Mouse (Mus musculus) adrenal gland, adult 2 months (tissue): ENCODE data around the gene Aebp2. TPM values are rescaled to one million over a fixed set of nuclear protein-coding genes. Genes with fewer than 3 reads are reported as not detected.

Experiments
- DNase-seq: peaks from one replicate; pipeline ENCODE4 v3.0.0; 2021
- polyA plus RNA-seq: library from polyadenylated mRNA; depleted of rRNA; stranded (reverse); fragments of >200 nt; gene quantifications from 2 replicates; pipeline ENCODE4 v1.2.3, GENCODE M21; 2012
- total RNA-seq, 2 experiments: library from RNA; stranded (reverse); gene quantifications; 2 replicates each; pipeline ENCODE4 v1.2.3; 2021

The Aebp2 gene
- total and polyA plus RNA-seq, 3 experiments: 18.9 to 45.9 (median 40.5) TPM

DNA sequence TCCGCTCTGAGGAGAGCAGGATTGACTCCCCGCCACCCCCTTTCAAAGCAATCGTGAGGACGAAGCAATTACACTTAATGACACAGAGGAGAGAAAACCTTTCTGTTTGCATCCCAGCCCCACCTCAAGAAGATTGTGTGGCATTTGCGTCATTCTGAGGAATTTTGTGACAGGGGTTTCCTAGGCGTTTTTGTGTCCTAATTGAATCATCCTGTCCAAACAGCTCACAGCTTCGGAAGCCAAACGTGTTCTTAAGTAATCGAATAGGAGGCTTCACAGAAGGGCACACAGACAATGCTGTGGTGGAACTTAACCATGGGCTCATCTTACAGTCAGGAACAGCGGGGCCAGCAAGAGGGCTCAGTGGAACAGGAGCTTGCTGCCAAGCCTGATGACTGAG, 15.9 kb upstream of the Aebp2 start:
- no peak for DNase-seq

DNA sequence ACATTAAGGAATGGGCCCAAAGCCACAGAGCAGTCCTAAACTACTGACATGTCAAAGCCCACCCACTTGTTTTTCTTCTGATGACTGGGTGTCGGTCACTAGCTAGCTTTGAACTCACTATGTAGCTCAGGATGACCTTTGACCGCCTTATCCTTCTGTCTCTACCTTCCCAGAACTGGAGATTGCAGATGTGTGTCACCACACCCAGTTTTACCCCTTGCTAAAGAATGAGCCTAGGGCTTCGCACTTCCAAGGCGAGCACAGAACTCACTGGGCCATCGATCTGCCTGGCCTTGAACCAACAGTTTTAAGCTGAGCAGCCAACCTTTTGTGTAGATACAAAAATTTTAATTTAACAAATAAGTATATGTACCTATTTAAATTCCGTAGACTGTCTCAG, 13.8 kb upstream of the Aebp2 start:
- no peak for DNase-seq

DNA sequence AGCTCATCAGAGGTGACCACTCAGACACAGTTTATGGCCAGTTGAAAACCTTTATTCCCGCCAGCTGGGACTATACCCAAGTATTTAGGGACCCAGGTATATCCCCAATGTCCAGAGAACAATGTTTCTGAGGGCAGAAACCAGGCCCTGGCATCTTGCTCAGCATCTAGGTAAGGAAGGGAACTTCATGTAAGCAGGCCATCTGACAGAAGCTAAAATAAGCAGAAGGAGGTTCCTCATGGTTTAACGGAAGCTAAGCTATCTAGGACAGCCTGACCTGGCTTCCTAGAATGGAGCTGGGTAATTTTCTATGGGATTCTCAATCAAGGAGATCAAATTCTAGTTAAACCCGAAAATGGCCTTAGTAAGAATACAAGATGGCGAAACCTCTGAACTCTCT, 12.9 kb upstream of the Aebp2 start:
- DNase-seq: no peak

DNA sequence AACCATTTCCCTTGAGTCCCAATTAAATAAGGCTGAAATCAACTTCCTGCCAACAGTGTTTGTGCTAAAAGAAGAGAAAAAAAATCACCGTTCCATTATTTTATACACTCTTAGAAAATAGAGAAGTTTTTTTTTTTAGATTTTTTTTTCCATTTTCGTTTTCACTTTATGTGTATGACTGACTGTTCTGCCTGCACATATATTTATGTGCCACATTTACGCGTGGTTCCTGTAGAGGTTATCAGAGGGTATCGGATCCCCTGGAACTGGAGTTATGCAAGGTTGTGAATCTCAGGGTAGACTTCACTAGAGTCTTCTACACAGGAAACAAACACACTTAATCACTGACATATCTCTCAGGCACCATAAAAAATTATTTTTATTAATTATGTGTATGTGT, 12.3 kb upstream of the Aebp2 start:
- no peak for DNase-seq

DNA sequence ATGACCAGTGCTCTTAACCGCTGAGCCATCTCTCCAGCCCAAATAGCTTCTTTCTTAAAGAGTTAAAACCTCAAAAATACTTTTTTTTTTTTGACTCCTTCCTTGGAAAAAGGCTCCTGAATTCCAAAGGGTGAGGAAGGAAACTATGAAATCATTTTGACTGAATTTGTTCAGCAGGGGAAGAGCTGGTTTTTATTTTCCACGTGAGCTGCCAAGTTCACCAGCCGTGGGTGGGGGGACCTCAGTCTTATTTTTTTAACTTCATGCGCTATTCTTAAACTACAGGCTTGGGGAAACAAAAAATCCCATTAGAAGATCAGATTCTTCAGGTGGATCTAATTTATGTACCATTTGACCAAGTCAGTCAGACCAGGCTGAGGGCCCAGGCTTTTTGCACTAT, 11.2 kb upstream of the Aebp2 start:
- DNase-seq: no peak

DNA sequence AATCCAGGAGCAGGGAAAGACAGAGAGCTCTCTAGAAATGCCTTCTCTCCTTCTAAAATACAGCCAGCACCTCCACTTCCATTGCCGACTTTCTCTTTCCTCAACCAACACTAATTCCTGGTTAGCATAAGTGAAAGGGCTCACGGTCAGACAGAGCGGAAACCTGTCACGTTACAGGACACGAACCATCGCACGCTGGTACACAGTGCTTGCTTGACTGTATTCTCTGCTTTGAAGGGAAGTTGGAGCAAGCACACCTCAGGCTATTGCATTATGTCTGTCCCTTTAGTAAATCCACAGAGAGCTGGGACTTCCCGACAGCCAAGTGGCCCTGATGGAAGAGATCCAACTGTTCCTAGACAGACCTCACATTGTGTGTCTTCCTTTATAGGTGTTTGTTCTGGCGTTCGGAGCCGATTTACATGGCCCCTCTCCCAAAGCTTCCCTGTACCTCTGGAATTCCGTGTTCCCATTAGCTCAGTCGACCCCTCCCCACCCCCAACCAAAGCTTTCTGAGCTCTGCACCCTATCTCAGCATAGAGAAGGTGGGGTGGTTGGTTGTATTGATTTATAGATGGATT, 10.5 kb upstream of the Aebp2 start:
- DNase-seq: no peak

DNA sequence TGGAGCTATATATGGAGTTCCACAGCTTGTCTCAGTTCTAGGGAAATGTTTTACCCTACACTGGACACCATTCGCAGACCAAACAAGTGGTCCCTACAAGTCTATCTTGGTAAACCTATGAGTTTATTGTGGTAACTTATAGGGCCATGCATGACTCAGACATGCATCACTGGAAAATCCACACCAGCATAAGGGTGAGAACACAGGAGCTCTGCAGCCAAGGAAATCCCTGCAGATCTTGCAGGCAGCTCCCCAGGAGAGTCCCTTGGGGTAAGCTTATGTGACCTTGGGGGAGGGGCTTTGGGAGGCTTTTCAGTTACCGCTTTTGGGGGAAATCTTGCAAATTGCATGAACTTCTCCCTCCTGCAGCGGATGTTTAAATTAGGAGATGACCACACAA, 8.6 kb upstream of the Aebp2 start:
- DNase-seq: no peak

DNA sequence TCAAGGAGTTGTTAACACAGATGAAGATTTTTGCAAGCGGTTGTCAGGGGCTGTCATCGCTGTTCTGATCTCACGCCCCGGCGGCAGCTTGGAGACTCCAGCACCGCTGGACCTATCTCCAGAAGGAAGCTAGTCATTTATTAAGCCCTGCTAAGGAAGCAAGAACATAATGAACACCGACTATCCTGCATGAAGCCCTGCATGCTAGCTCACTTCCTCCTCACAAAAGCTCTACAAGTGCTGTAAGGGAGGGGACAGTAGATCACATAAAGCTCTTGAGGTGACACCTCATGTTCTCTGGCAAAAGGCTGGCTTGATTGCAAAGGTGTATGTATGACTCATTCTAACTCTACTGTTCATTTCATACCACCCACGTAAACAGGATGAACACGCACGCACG, 7.8 kb upstream of the Aebp2 start:
- DNase-seq: no peak

DNA sequence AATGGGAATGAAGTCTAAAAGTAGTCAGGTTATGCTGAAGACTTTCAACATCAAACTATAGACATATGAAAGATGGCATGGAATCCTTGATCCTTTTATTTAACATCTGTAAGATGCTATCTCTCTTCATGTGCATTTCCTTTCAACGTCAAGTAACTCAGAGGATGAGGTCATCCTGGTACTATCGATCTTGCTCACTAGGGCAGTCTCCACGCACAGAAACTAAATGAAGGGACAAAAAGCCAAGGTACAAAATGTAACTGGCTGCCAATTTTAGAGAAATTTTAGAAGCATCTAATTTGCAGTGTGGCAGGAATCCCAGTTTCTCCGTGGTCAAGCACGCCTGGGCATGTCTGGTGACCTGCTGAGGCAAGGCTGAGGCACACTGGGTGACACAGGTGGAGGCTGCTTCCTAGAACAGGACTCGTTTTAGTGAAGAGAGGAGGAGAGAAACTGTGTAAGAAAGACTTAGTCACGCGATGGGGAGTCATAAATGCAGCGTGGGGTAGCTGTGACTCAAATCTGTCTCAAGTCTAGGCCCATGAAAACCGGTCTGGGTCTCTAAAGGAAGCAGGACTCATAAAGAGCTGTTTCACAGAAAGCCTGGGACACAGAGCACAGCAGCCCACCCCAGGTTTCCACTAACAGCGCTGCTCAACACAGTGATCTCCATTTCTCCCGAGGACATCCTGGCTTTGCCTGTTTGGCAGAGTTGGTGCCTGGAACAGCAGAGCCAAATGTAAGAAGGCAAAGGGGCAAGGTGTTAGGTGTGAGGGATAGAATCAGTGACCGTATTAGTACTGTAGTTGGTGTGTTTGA, 1.7 kb upstream of the Aebp2 start:
- DNase-seq: no peak

DNA sequence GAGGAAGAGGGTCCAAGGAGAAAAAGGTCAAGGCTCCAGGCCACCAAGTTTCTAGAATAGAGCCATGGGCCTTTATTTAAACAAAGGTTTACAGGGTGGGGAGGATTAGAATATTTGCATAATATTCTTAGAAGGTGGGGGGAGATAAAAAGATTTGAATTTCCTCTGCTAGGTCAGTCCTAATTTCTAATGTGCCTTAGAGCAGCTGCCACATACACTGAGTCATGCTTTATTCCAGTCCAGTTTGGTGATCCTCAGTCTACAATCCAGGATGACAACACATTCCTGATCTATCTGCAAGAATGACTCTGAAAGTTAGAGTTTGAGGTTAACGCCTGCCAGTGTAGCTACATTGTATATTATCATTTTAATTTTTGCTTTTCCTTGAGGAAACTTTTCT, 841 bp upstream of the Aebp2 start:
- DNase-seq: no peak

DNA sequence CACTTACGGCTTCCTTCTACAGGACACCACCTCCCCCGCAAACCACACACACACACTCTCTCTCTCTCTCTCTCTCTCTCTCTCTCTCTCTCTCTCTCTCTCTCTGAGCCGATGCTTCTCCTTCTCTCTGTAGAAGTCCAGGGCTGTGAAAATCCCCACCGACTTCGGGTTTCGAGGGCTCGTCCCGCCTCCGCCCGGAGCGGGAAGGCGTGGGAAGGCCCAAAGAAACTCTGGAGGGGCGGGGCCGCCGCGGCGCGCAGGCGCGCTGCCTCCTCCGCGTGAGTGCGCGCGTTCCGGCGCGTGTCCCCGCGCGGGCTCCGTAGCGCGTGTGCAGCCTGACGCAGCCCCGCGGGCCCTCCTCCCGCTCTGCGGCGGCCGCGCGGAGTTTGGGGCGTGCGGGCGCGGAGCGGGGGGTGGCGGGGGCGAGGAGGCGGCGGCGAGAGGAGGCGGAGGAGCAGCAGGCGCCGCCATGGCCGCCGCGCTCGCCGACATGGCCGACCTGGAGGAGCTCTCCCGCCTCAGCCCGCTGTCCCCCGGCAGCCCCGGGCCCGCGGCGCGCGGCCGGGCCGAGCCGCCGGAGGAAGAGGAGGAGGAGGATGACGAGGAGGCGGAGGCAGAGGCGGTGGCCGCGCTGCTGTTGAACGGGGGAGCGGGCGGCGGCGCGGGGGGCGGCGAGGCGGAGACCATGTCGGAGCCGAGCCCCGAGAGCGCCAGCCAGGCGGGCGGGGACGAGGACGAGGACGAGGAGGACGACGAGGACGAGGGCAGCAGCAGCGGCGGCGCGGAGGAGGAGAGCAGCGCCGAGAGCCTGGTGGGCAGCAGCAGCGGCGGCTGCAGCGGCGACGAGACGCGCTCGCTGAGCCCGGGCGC, 998 bp downstream of the Aebp2 start:
- peak; percentile 97 for DNase-seq

DNA sequence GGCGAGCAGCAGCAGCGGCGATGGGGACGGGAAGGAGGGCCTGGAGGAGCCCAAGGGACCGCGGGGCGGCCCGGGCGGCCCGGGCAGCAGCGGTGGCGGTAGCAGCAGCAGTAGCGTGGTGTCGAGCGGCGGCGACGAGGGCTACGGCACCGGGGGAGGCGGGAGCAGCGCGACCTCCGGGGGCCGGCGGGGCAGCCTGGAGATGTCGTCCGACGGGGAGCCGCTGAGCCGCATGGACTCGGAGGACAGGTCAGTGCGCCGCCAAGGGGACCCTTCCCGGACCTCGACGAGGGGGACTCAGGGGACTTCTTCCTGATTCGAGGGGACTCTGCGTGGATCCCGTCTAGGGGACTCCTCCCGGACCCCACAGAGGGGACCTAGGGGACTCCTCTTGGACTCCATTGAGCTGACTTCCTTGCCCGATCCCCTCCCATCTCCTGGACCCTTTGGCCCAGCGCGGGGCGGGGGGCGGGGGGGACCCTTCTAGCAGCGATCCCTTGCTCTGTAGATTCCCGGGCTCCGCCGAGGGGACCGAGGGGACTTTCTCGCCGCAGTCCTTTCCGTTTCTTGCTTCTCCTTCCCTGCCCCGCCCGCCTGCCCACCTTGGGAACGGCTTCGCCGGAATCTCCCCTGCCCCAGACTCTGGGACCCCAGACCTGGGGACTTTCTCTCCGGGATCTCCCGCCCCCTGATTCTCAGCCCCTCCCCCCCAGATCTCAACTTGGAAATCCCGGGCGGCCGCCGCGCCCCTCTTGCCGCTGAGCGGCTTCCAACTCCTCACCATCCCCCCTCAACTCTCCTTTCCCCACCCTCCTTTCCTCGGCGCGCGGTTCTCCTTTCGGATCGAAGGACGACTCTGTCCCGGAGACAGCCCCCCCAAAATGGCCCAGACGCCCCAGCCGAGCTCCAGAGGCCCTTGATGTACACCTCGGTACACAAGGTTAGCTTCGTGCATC, 1.9 kb downstream of the Aebp2 start:
- DNase-seq: peak; percentile 47

DNA sequence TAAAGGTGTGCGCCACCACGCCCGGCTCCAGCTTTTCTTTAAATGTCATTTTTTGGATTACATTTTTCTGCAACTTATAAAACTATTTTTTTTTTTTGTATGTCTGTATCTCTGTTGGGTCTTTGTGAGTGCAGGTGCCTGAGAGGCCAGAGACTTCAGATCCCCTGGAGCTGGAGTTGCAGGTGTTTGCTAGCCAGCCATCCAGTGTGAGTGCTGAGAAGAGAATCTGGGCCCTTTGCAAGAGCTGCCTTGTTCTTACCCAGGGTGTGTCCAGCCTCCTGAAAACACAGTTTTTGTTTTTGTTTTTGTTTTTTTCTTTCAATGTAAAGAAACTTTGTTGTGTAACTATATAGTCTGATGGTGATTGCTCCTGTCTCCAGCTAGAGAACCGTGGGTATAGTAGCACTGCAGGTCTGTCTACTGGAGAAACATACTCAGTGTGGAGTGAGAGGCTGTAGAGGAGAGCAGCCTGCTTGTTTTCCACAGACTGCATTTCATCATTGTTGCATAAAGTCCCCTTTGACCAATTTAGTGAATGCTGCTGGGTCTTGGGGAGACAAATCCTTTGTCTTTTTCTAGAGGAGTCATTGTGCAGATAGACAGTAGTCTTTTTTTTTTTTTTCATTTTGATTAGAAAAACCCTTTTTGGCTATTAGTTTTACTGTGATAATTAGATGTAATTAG, 6.9 kb downstream of the Aebp2 start:
- DNase-seq: no peak

DNA sequence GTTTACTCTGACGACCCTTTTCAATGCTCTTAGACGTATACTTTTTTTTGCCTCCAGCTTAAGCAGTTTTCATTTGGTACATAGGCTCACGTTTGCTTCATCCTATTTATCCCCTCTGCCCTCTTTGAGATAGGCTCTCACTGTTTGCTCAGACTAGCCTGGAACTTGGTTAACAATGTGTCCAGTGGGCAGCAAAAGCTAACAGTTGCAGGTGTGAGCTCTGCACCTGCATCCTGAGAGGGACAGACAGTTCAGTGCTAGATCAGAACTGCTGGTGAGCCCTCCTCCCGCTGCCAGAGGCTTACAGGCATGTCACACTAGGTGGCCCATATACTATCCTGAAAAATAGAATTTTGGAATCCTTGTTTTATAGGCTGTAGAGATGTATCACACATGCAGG, 7.8 kb downstream of the Aebp2 start:
- no peak for DNase-seq

DNA sequence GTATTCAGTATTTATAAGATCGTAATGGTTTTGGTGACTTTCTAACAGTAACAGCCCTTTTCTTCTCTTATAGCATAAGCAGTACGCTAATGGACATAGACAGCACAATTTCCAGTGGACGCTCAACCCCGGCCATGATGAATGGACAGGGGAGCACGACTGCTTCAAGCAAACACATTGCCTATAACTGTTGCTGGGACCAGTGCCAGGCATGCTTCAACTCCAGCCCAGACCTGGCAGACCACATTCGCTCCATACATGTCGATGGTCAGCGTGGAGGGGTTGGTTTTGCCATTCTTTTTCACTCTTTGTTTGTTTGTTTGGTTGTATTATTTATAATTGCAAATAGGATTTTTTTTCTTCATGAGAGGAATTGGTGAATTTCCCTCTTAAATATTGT, 11.2 kb downstream of the Aebp2 start:
- no peak for DNase-seq

DNA sequence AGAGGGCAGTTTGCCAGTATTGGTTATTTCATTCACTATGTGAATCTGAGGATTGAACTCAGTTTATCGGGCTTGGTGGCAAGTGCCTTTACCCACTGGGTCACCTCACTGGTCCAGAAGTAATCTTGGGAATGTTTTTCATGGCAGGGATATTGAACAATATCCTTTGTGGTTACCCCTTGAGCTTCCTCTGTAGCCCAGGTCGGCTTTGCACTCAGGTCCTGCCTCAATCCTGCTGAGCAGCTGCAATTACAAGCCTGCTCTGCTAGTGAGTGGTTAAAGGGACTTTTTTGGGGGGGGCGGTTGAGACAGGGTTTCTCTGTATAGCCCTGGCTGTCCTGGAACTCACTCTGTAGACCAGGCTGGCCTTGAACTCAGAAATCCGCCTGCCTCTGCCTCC, 13.8 kb downstream of the Aebp2 start:
- DNase-seq: no peak

DNA sequence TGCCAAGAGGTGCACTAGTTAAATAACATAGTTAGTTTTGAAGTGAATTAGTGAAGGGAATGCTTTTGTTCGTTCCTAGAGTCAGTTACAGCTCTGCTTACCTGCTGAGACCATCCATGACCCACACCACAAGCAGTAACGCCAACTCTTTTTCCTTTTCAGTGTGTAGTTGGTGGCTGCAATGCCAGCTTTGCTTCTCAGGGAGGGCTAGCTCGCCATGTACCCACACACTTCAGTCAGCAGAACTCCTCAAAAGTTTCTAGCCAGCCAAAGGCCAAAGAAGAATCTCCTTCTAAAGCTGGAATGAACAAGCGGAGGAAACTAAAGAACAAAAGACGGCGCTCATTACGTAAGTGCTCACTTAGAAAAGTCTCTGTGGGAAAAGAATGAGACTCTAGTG, 19.5 kb downstream of the Aebp2 start:
- DNase-seq: no peak

DNA sequence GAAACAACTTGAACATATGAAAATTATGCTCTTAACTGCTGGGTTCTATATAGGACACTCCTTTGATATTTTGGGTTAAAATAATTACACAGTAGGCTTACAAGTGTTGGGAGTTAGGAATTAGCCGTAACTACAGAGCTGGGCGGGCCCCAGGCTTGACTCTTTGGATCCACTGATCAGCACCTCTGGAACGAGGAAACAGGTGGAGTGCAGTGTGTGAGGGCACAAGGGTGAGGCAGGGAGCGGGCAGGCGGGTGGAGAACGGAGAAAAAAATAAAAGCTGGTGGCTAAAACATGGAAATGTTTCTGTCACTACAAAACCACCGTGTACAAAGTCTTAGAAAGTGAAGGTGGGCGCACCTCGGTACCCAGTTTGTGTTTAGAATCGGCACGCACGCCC, 20.2 kb downstream of the Aebp2 start:
- DNase-seq: no peak

DNA sequence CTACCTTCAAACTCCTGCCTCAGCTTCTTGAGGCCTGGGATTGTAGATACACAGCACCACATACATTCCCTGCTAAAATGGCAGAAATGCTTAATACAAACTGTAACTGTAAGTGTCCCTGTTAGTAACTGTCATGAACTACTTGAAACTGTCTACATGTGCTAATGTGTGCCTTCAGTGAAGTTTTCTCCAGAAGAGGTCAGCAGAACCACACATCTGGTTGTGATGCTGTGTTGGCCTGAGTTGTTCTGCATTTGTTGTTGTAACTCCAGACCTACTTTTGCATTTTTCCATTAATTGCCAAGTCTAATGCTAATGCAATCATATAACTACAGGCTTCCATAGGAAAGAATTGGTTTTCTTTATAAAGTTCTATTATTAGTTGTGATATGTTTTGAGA, 23.5 kb downstream of the Aebp2 start:
- no peak for DNase-seq

DNA sequence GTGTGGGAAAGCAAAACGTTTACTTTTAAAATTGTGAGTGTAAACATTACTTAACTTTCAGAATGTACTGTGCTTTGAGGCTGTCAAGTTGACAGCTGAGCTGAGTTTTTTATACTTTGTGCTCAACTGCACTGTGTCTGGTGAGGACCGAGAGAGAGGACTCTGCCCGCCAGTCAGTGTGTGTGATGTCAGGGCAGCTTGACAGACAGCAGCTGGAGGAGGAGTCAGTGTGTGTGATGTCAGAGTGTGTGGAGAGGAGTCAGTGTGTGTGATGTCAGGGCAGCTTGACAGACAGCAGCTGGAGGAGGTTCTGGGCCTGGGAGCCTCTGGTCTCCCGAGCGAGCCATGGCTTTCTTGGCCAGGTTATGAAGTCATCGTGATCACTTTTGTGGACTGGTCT, 24.4 kb downstream of the Aebp2 start:
- DNase-seq: no peak

DNA sequence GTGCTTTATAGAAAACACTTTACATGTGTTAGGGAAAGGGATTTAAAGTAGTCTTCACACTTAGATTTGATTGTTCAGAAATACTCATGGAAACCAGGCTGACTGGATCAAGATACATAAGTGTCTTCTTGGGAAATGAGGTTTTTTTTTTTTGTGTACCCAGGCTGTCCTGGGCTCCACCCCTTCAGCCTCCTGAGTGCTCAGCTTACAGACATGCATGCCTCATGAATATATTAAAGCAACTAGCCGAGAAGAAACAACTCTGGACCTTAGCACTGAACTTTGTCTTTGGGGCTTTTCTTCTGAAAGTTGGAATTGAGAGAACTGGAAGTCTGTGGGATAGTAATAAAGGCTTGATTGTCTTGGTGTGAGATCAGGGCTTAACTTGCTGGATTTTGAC, 27.3 kb downstream of the Aebp2 start:
- DNase-seq: no peak
